Mouse (Mus musculus) brown adipose tissue, adult 24 weeks (tissue): ENCODE data around the gene Mmp21. TPM values are rescaled to one million over a fixed set of nuclear protein-coding genes. Genes with fewer than 3 reads are reported as not detected.
"Not testable (repeated sequence)": the region's sequence is repeated elsewhere in the genome, so short reads cannot be mapped to it uniquely, and the experiment has no call there.

Experiments used
- H3K27ac ChIP-seq: fragments of 200-500 bp; replicated peaks from 2 replicates; pipeline ENCODE4 v1.5.1; 2012; ENCODE audit warnings: low read depth, mild to moderate bottlenecking, low read length
- H3K4me1 ChIP-seq: fragments of 200-500 bp; 2 replicates; pipeline ENCODE4 v1.6.1; 2012; ENCODE audit warnings: low read length, mixed read lengths; ENCODE audit not compliant: control insufficient read depth, insufficient read depth, insufficient read length
- H3K4me3 ChIP-seq: fragments of 200-500 bp; 2 replicates; pipeline ENCODE4 v1.5.1; 2012; ENCODE audit warnings: low read depth, mild to moderate bottlenecking, low read length, moderate library complexity; ENCODE audit not compliant: insufficient read depth
- polyA plus RNA-seq: library from polyadenylated mRNA; stranded (reverse); fragments of >200 nt; gene quantifications from 2 replicates; pipeline ENCODE4 v1.2.4, GENCODE M21; 2012; ENCODE audit not compliant: missing spikeins, insufficient read depth, insufficient read length

The Mmp21 gene
- not detected in 2 replicates for polyA plus RNA-seq

- Histone ChIP-seq H3K4me3 (no peak within 1 kb of the TSS), H3K4me1 (no peaks in the 10 kb centered on the region), H3K27ac (no peak within 1 kb of the TSS)
Measured at GRCm38 (mm10) chr7:133679961-133680360, at the start of gene Mmp21. Gene Mmp21, minus strand, starts transcription at chr7:133680061.

GRCm38 (mm10) chr7:133729351-133729750, 49.5 kb upstream of the Mmp21 start:
- H3K27ac ChIP-seq, result no peak overlapping the region
- H3K4me1 ChIP-seq, result 0 out of 2 replicates have a peak, but pooled peaks cover 7% of the 10 kb centered on the region
- no peak overlapping the region for H3K4me3 ChIP-seq

- 0 out of 2 replicates have a peak, but pooled peaks cover 7% of the 10 kb centered on the region for H3K4me1 ChIP-seq
- H3K4me3 ChIP-seq, result no peak overlapping the region
- no peak overlapping the region for H3K27ac ChIP-seq
Measured at GRCm38 (mm10) chr7:133727027-133727426, 47.2 kb upstream of the Mmp21 start.

- Histone ChIP-seq H3K4me3 (no peak overlapping the region), H3K4me1 (peaks cover 2% of the 10 kb centered on the region; the same call in 1 of the 2 replicates), H3K27ac (0 out of 2 replicates have a peak overlapping the region, but pooled peaks have one; percentile 42)
Measured at GRCm38 (mm10) chr7:133725571-133725970, 45.7 kb upstream of the Mmp21 start.

- peaks cover 3% of the 10 kb centered on the region; the same call in 1 of the 2 replicates for H3K4me1 ChIP-seq
- H3K27ac ChIP-seq, result no peak overlapping the region
- no peak overlapping the region for H3K4me3 ChIP-seq
Measured at GRCm38 (mm10) chr7:133724844-133725243, 45.0 kb upstream of the Mmp21 start.

- Histone ChIP-seq H3K4me3 (no peak overlapping the region), H3K27ac (no peak overlapping the region), H3K4me1 (peaks cover 3% of the 10 kb centered on the region; the same call in 1 of the 2 replicates)
Measured at GRCm38 (mm10) chr7:133720616-133721015, 40.8 kb upstream of the Mmp21 start.

- Histone ChIP-seq H3K4me1 (peaks cover 3% of the 10 kb centered on the region; the same call in 1 of the 2 replicates), H3K4me3 (no peak overlapping the region), H3K27ac (no peak overlapping the region)
Measured at GRCm38 (mm10) chr7:133718580-133718979, 38.7 kb upstream of the Mmp21 start.

GRCm38 (mm10) chr7:133715387-133715786, 35.5 kb upstream of the Mmp21 start:
- H3K4me1 ChIP-seq, result no peaks in the 10 kb centered on the region; the same call in 1 of the 2 replicates
- no peak overlapping the region for H3K4me3 ChIP-seq

GRCm38 (mm10) chr7:133707301-133707700, 27.4 kb upstream of the Mmp21 start:
- Histone ChIP-seq H3K4me1 (no peaks in the 10 kb centered on the region; the same call in 1 of the 2 replicates), H3K27ac (no peak overlapping the region), H3K4me3 (no peak overlapping the region)

More at GRCm38 (mm10) chr7:133715387-133715786, 35.5 kb upstream of the Mmp21 start:
- no peak overlapping the region for H3K27ac ChIP-seq

- no peaks in the 10 kb centered on the region for H3K4me1 ChIP-seq
- H3K4me3 ChIP-seq, result no peak overlapping the region
- H3K27ac ChIP-seq, result no peak overlapping the region
Measured at GRCm38 (mm10) chr7:133703906-133704305, 24.0 kb upstream of the Mmp21 start.

GRCm38 (mm10) chr7:133702333-133702732, 22.5 kb upstream of the Mmp21 start:
- H3K4me1 ChIP-seq, result no peaks in the 10 kb centered on the region
- H3K4me3 ChIP-seq, result no peak overlapping the region
- no peak overlapping the region for H3K27ac ChIP-seq

- no peak overlapping the region for H3K4me3 ChIP-seq
- H3K27ac ChIP-seq, result no peak overlapping the region
- no peaks in the 10 kb centered on the region for H3K4me1 ChIP-seq
Measured at GRCm38 (mm10) chr7:133701366-133701765, 21.5 kb upstream of the Mmp21 start.

GRCm38 (mm10) chr7:133699885-133700284, 20.0 kb upstream of the Mmp21 start:
- Histone ChIP-seq H3K4me3 (no peak overlapping the region), H3K27ac (no peak overlapping the region), H3K4me1 (no peaks in the 10 kb centered on the region)

GRCm38 (mm10) chr7:133698021-133698709, 18.3 kb upstream of the Mmp21 start:
- no peak overlapping the region for H3K4me3 ChIP-seq
- no peaks in the 10 kb centered on the region for H3K4me1 ChIP-seq
- H3K27ac ChIP-seq, result no peak overlapping the region

GRCm38 (mm10) chr7:133685644-133686043, 5.8 kb upstream of the Mmp21 start:
- not testable (repeated sequence) for H3K27ac ChIP-seq, H3K4me1 ChIP-seq, H3K4me3 ChIP-seq

- no peak overlapping the region for H3K4me3 ChIP-seq
- no peaks in the 10 kb centered on the region for H3K4me1 ChIP-seq
- no peak overlapping the region for H3K27ac ChIP-seq
Measured at GRCm38 (mm10) chr7:133684701-133685100, 4.8 kb upstream of the Mmp21 start.
